Mouse (Mus musculus): ENCODE data around the gene Kitl.

Gene Kitl

DNA sequence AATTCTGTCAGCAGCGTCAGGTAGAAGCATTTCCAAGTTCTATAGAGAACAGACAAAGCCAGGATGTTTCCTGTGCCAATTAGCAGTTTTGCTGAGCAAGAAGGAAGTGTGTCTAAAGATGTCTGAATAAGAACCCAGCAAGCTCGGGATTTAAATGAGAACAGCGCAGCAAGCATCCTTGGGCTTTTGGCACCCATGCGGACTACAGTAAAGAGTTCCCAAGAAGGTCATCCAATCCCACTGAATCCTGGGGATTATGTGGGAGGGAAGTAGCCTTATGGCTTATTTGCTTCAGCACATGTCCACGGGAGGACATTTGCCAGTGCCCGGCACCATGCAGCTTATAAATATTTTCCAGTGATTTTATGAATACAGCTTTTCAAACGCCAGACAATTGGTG lies 95.8 kb downstream of the Kitl start:
- no peak for DNase-seq (ENCODE audit: low read depth, low spot score)

DNA sequence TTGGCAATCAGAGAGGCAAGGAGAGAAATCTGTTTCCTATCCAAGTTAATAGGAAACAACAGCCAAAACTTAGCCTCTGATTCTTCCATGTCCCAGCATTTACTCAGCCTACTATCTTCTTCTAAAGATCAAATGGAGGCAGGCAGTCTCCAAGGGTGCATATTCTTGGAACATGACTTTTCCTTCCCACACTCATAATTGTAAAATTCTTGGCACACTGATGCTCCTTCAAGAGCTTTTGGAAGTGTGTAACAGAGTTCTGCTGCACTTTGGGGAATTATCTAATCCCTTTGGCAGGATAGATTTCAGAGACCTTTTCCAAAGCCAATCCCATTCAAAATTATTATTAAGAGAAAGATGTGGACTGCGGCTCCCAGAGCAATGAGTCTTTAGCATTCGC lies 100.1 kb downstream of the Kitl start:
- DNase-seq (ENCODE audit: low read depth, low spot score), result no peak

DNA sequence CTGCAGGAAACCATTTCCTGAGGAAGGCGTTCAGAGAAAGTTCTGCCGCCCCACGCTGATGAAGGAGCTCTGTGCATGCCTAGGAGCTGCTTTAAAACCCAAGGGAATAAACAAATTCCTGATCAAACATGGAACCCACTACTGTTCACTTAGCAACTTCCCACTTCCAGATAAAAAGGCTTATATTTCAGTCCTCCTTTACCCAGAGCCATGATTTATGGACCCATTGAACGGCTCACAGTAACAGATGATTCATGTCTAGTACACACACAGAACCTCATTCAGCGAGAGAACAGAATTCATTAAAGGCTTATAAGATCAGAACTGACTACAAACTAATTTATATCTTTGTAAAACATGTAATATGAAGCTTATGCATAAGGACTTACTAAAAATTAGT lies 109.0 kb downstream of the Kitl start:
- no peak for DNase-seq (ENCODE audit: low read depth, low spot score)

DNA sequence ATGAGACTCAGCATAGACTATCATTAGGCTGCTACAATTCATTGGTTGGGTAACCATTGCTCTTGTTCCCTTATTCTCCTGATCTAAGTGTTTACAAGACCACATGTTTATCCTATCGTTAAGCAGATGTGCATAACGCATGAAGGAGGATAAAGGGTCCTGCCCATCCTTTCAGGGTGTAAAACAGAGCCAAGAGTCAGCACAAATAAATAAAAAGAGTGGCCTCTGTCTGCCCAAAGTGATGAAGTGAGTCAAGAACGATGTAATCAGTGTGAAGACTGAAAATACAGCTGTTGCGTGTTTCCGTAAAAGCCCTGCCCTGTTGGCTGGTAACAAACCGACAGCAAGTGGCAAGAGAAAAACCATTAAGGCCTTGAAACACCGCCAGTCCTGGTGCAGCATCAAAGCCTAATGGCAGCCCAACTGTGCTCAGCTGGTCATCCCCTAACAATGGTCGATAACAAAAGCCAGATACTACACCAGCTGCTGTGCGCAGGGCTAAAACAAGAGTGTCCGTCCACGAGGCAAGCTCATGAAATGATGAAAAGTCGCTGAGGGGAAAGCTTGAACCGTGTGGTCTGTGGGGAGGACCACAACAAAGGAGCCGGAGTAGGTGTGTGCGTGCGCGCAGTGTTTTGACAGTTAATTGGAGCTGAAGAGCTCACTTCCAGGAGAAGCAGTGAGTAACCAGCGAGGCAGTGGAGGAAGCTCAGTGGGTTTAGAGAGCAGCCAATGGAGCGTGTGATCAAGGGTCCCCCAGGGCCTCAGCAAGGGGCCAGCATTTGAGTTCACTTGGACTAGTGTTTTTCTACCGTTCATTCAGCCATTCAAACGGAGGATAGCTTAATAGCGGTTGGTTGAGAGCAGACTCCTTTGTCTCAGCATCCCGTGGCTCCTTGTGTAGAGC lies 112.7 kb downstream of the Kitl start:
- no peak for DNase-seq (ENCODE audit: low read depth, low spot score)

DNA sequence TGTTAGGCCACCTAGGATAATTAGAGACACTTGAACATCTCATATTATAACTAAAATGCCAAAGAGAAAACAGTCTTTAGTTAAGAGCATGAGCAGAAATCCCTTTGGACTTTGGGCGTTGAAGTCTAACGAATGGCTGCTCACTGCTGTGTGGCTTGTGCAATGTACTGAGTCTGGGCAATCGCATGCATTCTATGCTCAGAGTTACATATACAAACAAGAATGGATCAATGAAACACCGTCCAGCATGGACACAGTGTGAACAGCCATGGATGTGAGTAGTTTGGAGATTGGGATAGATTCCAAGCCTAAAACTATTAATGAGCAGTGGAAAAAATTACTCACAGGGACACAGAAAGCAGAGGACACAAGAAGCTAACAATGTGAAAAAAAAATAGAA lies 116.2 kb downstream of the Kitl start:
- no peak for DNase-seq (ENCODE audit: low read depth, low spot score)

DNA sequence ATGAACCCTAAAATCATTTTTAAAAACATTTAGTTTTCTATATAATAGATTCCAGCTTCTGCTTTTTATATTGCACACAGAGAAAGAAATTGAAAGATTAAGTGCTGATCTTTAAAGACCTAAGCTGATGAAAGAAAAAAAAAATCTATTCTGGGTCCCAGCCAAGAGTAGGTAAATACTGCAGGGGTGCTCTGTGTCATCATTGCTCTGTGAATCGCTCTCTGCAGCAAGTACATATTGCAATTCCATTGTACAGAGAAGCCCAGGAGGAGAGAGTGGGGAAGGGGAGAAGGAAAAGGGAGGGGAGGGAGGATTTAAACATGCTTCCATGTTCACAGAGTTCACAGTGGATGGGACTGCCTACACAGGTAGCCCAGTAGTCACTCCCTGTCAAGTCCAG lies 116.9 kb downstream of the Kitl start:
- no peak for DNase-seq (ENCODE audit: low read depth, low spot score)

DNA sequence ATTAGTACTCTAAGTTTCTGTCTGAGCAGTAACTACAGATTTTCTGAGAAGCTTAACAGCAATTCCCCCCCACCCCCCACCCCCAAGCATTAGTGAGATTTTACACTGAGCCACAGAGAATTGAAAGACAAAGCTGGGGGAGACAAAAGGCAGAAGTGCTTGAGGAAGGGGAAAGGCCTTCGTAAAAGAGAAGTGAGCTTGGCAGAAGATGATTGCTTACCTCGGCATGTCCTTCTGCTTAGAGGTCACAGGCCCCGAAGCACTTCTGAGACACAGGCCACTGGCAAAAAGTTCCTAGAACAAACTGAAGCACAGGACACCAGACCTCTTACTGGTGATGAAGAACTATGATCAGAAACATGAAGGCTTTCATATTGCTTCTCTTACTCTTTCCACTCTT lies 123.1 kb downstream of the Kitl start:
- no peak for DNase-seq (ENCODE audit: low read depth, low spot score)

DNA sequence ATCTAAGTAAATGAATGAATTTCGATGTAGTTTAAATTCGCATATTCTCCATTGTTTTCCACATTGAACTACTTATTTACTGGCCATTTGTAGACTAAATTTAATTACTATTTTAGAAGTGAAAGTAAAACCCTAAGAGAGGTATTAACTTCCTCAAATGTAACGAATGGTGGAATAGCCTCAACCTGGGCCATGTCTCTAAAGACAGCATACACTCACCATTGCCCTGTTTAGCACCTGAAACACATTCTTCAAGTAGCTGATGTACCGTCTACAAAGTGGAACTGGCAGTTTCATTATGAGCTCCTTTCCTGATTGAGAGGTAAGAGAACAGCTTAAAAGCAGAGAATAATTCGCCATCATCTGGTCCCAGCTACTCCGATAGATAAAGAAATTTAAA lies 132.7 kb downstream of the Kitl start:
- DNase-seq (ENCODE audit: low read depth, low spot score), result no peak
